Mouse (Mus musculus) neural tube, embryonic 12.5 days (tissue): ENCODE results near the gene Lypd8. TPM values are rescaled to one million over a fixed set of nuclear protein-coding genes. Genes with fewer than 3 reads are reported as not detected.

Experiments
- ATAC-seq: fragments of 200-750 bp; cut with Nextera tagmentation; 2 replicates; pipeline ENCODE4 v1.8.0; 2017; ENCODE audit warnings: low read depth, mild to moderate bottlenecking, moderate TSS enrichment, moderate library complexity; ENCODE audit not compliant: low FRiP score
- H3K27ac ChIP-seq: fragments of 300-500 bp; sonication (generic); 2 replicates; pipeline ENCODE4 v1.5.1; 2016
- H3K27me3 ChIP-seq: fragments of 300-500 bp; sonication (generic); replicated peaks from 2 replicates; pipeline ENCODE4 v1.6.1; 2016; ENCODE audit warnings: mild to moderate bottlenecking
- H3K36me3 ChIP-seq: fragments of 300-500 bp; sonication (generic); 2 replicates; pipeline ENCODE4 v1.6.1; 2016; ENCODE audit warnings: mild to moderate bottlenecking
- H3K4me1 ChIP-seq: fragments of 300-500 bp; sonication (generic); 2 replicates; pipeline ENCODE4 v1.6.1; 2016
- H3K4me2 ChIP-seq: fragments of 300-500 bp; sonication (generic); replicated peaks from 2 replicates; pipeline ENCODE4 v1.6.1; 2016; ENCODE audit warnings: mild to moderate bottlenecking
- H3K4me3 ChIP-seq: fragments of 300-500 bp; sonication (generic); 2 replicates; pipeline ENCODE4 v1.5.1; 2016
- H3K9ac ChIP-seq: fragments of 300-500 bp; sonication (generic); 2 replicates; pipeline ENCODE4 v1.6.1; 2016; ENCODE audit warnings: mild to moderate bottlenecking
- H3K9me3 ChIP-seq: fragments of 300-500 bp; sonication (generic); 2 replicates; pipeline ENCODE4 v1.6.1; 2016; ENCODE audit warnings: mild to moderate bottlenecking
- WGBS: fragments of 180-500 bp; shearing (Covaris S2); methylation state at CpG from one replicate; pipeline ENCODE4 v1.1.7; 2016; 5-methylcytosine and 5-hydroxymethylcytosine counted together
- polyA plus RNA-seq: library from polyadenylated mRNA; unstranded; fragments of >200 nt; fragmentation: Nextera tagmentation; extraction: Ambion mirVana; gene quantifications from 2 replicates; pipeline ENCODE4 v1.2.1, GENCODE M21; 2016

Gene Lypd8
- not detected in 2 replicates for polyA plus RNA-seq

GRCm38 (mm10) chr11:58378763-58379278 is at the start of gene Lypd8:
Gene Lypd8 (plus strand): TSS chr11:58379043.
- WGBS, result 89% methylated on average over 3 of the region's 3 CpGs

GRCm38 (mm10) chr11:58329906-58330275 is 49.0 kb upstream of the Lypd8 start:
- WGBS, result under 1% methylated on average over 21 of the region's 21 CpGs
- peaks cover 29% of the 10 kb centered on the region for H3K36me3 ChIP-seq

More at GRCm38 (mm10) chr11:58378763-58379278, at the start of gene Lypd8:
- Histone ChIP-seq H3K27me3 (no peaks in the 10 kb centered on the region), H3K4me3 (no peak within 1 kb of the TSS), H3K9me3 (no peaks in the 10 kb centered on the region), H3K9ac (no peak within 1 kb of the TSS), H3K4me2 (no peak within 1 kb of the TSS), H3K4me1 (no peaks in the 10 kb centered on the region), H3K27ac (no peak within 1 kb of the TSS), H3K36me3 (no peaks in the 10 kb centered on the region)
- ATAC-seq, result no peak

GRCm38 (mm10) chr11:58330276-58331148 is 48.3 kb upstream of the Lypd8 start, which contains the start of the genes Zfp672 and Sh3bp5l:
Gene Zfp672 (minus strand): TSS chr11:58330339.
Gene Sh3bp5l (plus strand): TSS chr11:58330724.
- no peaks in the 10 kb centered on the region for H3K27me3 ChIP-seq
- peak within 1 kb of the TSS; percentile 85 for H3K9ac ChIP-seq
- ATAC-seq, result peak; percentile 92
- peak within 1 kb of the TSS; percentile 72 for H3K4me3 ChIP-seq
- WGBS, result under 1% methylated on average over 52 of the region's 52 CpGs
- H3K36me3 ChIP-seq, result peaks cover 31% of the 10 kb centered on the region
- no peak within 1 kb of the TSS for H3K27ac ChIP-seq
- H3K4me2 ChIP-seq, result peak within 1 kb of the TSS; percentile 99
- H3K9me3 ChIP-seq, result no peaks in the 10 kb centered on the region
- H3K4me1 ChIP-seq, result peaks cover 31% of the 10 kb centered on the region

More at GRCm38 (mm10) chr11:58329906-58330275, 49.0 kb upstream of the Lypd8 start:
- H3K27ac ChIP-seq, result no peak overlapping the region
- H3K9me3 ChIP-seq, result no peaks in the 10 kb centered on the region
- peak overlapping the region; percentile 85 for H3K9ac ChIP-seq
- no peaks in the 10 kb centered on the region for H3K27me3 ChIP-seq
- peaks cover 31% of the 10 kb centered on the region for H3K4me1 ChIP-seq
- H3K4me3 ChIP-seq, result peak overlapping the region; percentile 72
- H3K4me2 ChIP-seq, result peak overlapping the region; percentile 99
- peak; percentile 68 for ATAC-seq

GRCm38 (mm10) chr11:58331149-58331495 is 47.7 kb upstream of the Lypd8 start:
- ATAC-seq, result no peak; the same call in 1 of the 2 replicates
- H3K4me1 ChIP-seq, result peaks cover 31% of the 10 kb centered on the region

GRCm38 (mm10) chr11:58331546-58331945 is 47.3 kb upstream of the Lypd8 start:
- peaks cover 31% of the 10 kb centered on the region for H3K4me1 ChIP-seq
- peak overlapping the region; percentile 85 for H3K9ac ChIP-seq
- H3K27ac ChIP-seq, result no peak overlapping the region
- H3K9me3 ChIP-seq, result no peaks in the 10 kb centered on the region
- WGBS, result 93% methylated on average over 6 of the region's 6 CpGs
- H3K4me3 ChIP-seq, result peak overlapping the region; percentile 72
- H3K36me3 ChIP-seq, result peaks cover 39% of the 10 kb centered on the region
- H3K27me3 ChIP-seq, result no peaks in the 10 kb centered on the region
- ATAC-seq, result no peak
- peak overlapping the region; percentile 99 for H3K4me2 ChIP-seq

More at GRCm38 (mm10) chr11:58331149-58331495, 47.7 kb upstream of the Lypd8 start:
- no peaks in the 10 kb centered on the region for H3K27me3 ChIP-seq
- no peak overlapping the region for H3K27ac ChIP-seq
- no peaks in the 10 kb centered on the region for H3K9me3 ChIP-seq
- H3K4me3 ChIP-seq, result peak overlapping the region; percentile 72
- H3K9ac ChIP-seq, result peak overlapping the region; percentile 85
- peak overlapping the region; percentile 99 for H3K4me2 ChIP-seq
- peaks cover 35% of the 10 kb centered on the region for H3K36me3 ChIP-seq
- WGBS, result 17% methylated on average over 10 of the region's 10 CpGs

- no peak for ATAC-seq
- H3K27ac ChIP-seq, result no peak overlapping the region
- no peak overlapping the region for H3K9ac ChIP-seq
- no peaks in the 10 kb centered on the region for H3K9me3 ChIP-seq
- H3K4me2 ChIP-seq, result no peak overlapping the region
- H3K36me3 ChIP-seq, result peaks cover 50% of the 10 kb centered on the region
- 81% methylated on average over 3 of the region's 3 CpGs for WGBS
- no peaks in the 10 kb centered on the region for H3K27me3 ChIP-seq
- H3K4me1 ChIP-seq, result peaks cover 24% of the 10 kb centered on the region
- H3K4me3 ChIP-seq, result no peak overlapping the region
Measured at GRCm38 (mm10) chr11:58334746-58335145, 44.1 kb upstream of the Lypd8 start.

- no peaks in the 10 kb centered on the region for H3K4me1 ChIP-seq
- no peak for ATAC-seq
- no peak overlapping the region for H3K4me3 ChIP-seq
- no peak overlapping the region for H3K9ac ChIP-seq
- no peaks in the 10 kb centered on the region for H3K27me3 ChIP-seq
- WGBS, result 94% methylated on average over 4 of the region's 4 CpGs
- H3K27ac ChIP-seq, result no peak overlapping the region
- no peak overlapping the region for H3K4me2 ChIP-seq
- peaks cover 53% of the 10 kb centered on the region for H3K36me3 ChIP-seq
- no peaks in the 10 kb centered on the region for H3K9me3 ChIP-seq
Measured at GRCm38 (mm10) chr11:58346745-58347144, 32.1 kb upstream of the Lypd8 start.

- Histone ChIP-seq H3K36me3 (peaks cover 22% of the 10 kb centered on the region), H3K9me3 (no peaks in the 10 kb centered on the region), H3K4me1 (no peaks in the 10 kb centered on the region), H3K27me3 (no peaks in the 10 kb centered on the region), H3K9ac (no peak overlapping the region), H3K27ac (no peak overlapping the region), H3K4me2 (no peak overlapping the region), H3K4me3 (no peak overlapping the region)
- 72% methylated on average over 4 of the region's 4 CpGs for WGBS
- ATAC-seq, result no peak
Measured at GRCm38 (mm10) chr11:58350628-58351027, 28.2 kb upstream of the Lypd8 start.

- no peak for ATAC-seq
- no peak overlapping the region for H3K4me3 ChIP-seq
- H3K9me3 ChIP-seq, result no peaks in the 10 kb centered on the region
- no peaks in the 10 kb centered on the region for H3K4me1 ChIP-seq
- H3K9ac ChIP-seq, result no peak overlapping the region
- no peak overlapping the region for H3K4me2 ChIP-seq
- H3K36me3 ChIP-seq, result peaks cover 17% of the 10 kb centered on the region
- 86% methylated on average over 5 of the region's 5 CpGs for WGBS
- H3K27me3 ChIP-seq, result no peaks in the 10 kb centered on the region
- H3K27ac ChIP-seq, result no peak overlapping the region
Measured at GRCm38 (mm10) chr11:58351179-58351578, 27.7 kb upstream of the Lypd8 start.

- Histone ChIP-seq H3K9ac (no peak overlapping the region), H3K4me1 (no peaks in the 10 kb centered on the region), H3K4me2 (no peak overlapping the region), H3K27ac (no peak overlapping the region), H3K36me3 (no peaks in the 10 kb centered on the region), H3K4me3 (no peak overlapping the region), H3K9me3 (no peaks in the 10 kb centered on the region), H3K27me3 (no peaks in the 10 kb centered on the region)
- ATAC-seq, result no peak
- 66% methylated on average over 7 of the region's 7 CpGs for WGBS
Measured at GRCm38 (mm10) chr11:58352681-58353548, 25.9 kb upstream of the Lypd8 start.

- Histone ChIP-seq H3K36me3 (no peaks in the 10 kb centered on the region), H3K4me3 (no peak overlapping the region), H3K27me3 (no peaks in the 10 kb centered on the region), H3K27ac (no peak overlapping the region), H3K9me3 (no peaks in the 10 kb centered on the region), H3K4me1 (no peaks in the 10 kb centered on the region), H3K9ac (no peak overlapping the region), H3K4me2 (no peak overlapping the region)
- no peak for ATAC-seq
- WGBS, result 88% methylated on average over 3 of the region's 3 CpGs
Measured at GRCm38 (mm10) chr11:58353709-58354108, 25.1 kb upstream of the Lypd8 start.

GRCm38 (mm10) chr11:58354476-58354875 is 24.4 kb upstream of the Lypd8 start:
- H3K4me2 ChIP-seq, result no peak overlapping the region
- no peaks in the 10 kb centered on the region for H3K27me3 ChIP-seq
- no peak for ATAC-seq
- no peak overlapping the region for H3K27ac ChIP-seq
- no peak overlapping the region for H3K9ac ChIP-seq
- H3K4me3 ChIP-seq, result no peak overlapping the region
- H3K36me3 ChIP-seq, result no peaks in the 10 kb centered on the region
- no peaks in the 10 kb centered on the region for H3K4me1 ChIP-seq
- 79% methylated on average over 10 of the region's 10 CpGs for WGBS
- H3K9me3 ChIP-seq, result no peaks in the 10 kb centered on the region
